Mouse (Mus musculus) cerebellum, adult 2 months (tissue): ENCODE results near the gene Mettl17.

Experiments used
- CTCF ChIP-seq: fragments of 200-500 bp; IDR thresholded peaks from 2 replicates; pipeline ENCODE4 v1.5.1; 2011; ENCODE audit warnings: low read depth, mild to moderate bottlenecking, control low read depth, low read length, moderate library complexity, borderline replicate concordance; ENCODE audit not compliant: insufficient read depth
- POLR2A ChIP-seq: fragments of 200-500 bp; IDR thresholded peaks from 2 replicates; pipeline ENCODE4 v1.6.1; 2011; ENCODE audit warnings: low read length, control low read depth, borderline replicate concordance; ENCODE audit not compliant: insufficient read depth

DNA sequence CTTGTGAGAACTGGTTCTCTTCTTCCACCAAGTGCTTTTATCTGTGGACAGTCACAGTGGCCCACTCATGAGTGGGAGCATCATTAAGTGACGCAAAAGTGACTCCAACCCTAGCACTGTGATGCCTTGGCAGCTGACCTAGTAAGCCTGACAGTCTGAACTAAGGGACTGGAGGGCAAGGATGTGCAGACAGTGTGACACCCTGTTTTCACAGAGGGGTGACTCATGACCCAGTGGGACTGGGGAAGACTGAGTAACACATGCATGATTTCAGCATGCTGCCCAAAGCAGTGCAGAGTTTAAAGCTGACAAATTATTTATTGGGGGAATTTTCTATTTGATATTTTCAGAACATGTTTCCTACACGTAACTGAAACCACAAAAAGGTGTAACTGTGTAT is 13.9 kb upstream of the Mettl17 start:
- TF ChIP-seq CTCF: no peak
- TF ChIP-seq POLR2A: no peak
